Mouse (Mus musculus): ENCODE data around the gene Cwc15.

DNA sequence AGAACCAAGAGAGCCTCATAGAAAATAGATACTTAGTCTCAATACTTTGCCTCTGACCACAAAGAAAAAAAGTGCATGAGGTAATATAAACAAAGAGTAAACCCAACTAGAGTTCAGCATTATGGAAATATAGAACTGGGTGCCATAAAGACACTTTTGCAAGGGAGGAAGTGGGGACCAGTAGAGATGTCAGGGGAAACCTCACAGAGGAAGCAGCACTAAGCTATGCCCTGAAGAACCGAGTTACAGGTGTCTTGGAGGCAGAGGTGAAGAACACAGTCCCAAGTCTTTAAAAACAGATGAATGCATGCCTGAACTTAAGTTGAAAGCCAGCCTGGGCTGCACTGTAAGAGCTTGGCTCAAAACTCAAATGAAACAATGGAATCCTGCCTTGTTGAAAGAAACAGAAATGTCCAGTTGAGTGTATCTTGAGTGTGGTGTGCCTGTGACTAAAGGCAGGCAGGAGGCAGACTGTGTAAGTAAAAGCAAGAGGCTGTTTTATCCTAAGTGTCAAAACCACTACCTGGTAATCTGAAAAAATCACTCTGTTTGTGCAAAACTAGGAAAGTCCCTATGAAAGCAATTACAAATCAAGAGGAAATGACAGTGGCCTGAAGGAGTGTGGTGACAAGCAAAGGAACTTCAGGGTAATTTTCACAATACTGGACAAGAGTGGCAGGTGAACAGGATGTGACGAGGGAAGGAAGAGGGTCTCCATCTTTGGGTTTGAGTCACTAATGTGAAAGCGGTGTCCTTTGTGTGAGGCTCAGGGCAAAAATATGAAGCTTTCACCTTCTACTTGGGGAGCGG, 1.3 kb upstream of the Cwc15 start:
- TF ChIP-seq CTCF (IDR thresholded peaks at IDR 0.05; ENCODE audit: low read depth): no peak
- TF ChIP-seq EP300 (IDR thresholded peaks at IDR 0.05; ENCODE audit: low read depth): no peak

Measured in liver, postnatal 0 days (tissue).